Mouse (Mus musculus) ES-E14 (cell line): ENCODE measurements around the gene Tomm20.

ENCODE experiments used
- CHD2 ChIP-seq: IDR thresholded peaks from 2 replicates; pipeline ENCODE4 v1.6.1; 2014; ENCODE audit warnings: mild to moderate bottlenecking, low read depth, low read length, inconsistent platforms
- ZNF384 ChIP-seq: IDR thresholded peaks from 2 replicates; pipeline ENCODE4 v1.6.1; 2012; ENCODE audit warnings: low read depth, low read length, inconsistent platforms

- no peak for TF ChIP-seq ZNF384
- TF ChIP-seq CHD2, result no peak
Observed at GRCm38 (mm10) chr8:126972649-126973048, 27.0 kb upstream of the Tomm20 start.
